Mouse (Mus musculus) forebrain, embryonic 13.5 days (tissue): ENCODE results near the gene Runx3. TPM values are rescaled to one million over a fixed set of nuclear protein-coding genes. Genes with fewer than 3 reads are reported as not detected.

Experiments used
- ATAC-seq: fragments of 200-750 bp; cut with Nextera tagmentation; 2 replicates; pipeline ENCODE4 v1.8.0; 2017
- H3K27ac ChIP-seq: fragments of 300-500 bp; sonication (generic); 2 replicates; pipeline ENCODE4 v1.5.1; 2015; ENCODE audit warnings: inconsistent platforms, mild to moderate bottlenecking, moderate library complexity
- H3K27me3 ChIP-seq: fragments of 300-500 bp; sonication (generic); 2 replicates; pipeline ENCODE4 v1.6.1; 2015; ENCODE audit warnings: mild to moderate bottlenecking, inconsistent platforms
- H3K36me3 ChIP-seq: fragments of 300-500 bp; sonication (generic); 2 replicates; pipeline ENCODE4 v1.6.1; 2015; ENCODE audit warnings: mild to moderate bottlenecking, inconsistent platforms; ENCODE audit not compliant: poor library complexity, severe bottlenecking
- H3K4me1 ChIP-seq: fragments of 300-500 bp; sonication (generic); 2 replicates; pipeline ENCODE4 v1.6.1; 2015; ENCODE audit warnings: inconsistent platforms
- H3K4me2 ChIP-seq: fragments of 300-500 bp; sonication (generic); 2 replicates; pipeline ENCODE4 v1.6.1; 2015; ENCODE audit warnings: inconsistent platforms, mild to moderate bottlenecking, moderate library complexity
- H3K4me3 ChIP-seq: fragments of 300-500 bp; sonication (generic); 2 replicates; pipeline ENCODE4 v1.5.1; 2015; ENCODE audit warnings: mild to moderate bottlenecking, inconsistent platforms
- H3K9ac ChIP-seq: fragments of 300-500 bp; sonication (generic); 2 replicates; pipeline ENCODE4 v1.6.1; 2015; ENCODE audit warnings: mild to moderate bottlenecking, inconsistent platforms
- H3K9me3 ChIP-seq: fragments of 300-500 bp; sonication (generic); replicated peaks from 2 replicates; pipeline ENCODE4 v1.6.1; 2016; ENCODE audit warnings: inconsistent platforms
- WGBS: fragments of 180-500 bp; shearing (Covaris S2); methylation state at CpG from one replicate; pipeline ENCODE4 v1.1.7; 2015; 5-methylcytosine and 5-hydroxymethylcytosine counted together
- polyA plus RNA-seq: library from polyadenylated mRNA; unstranded; fragments of >200 nt; fragmentation: Nextera tagmentation; extraction: Ambion mirVana; gene quantifications from 2 replicates; pipeline ENCODE4 v1.2.1, GENCODE M21; 2015

Runx3 gene
- polyA plus RNA-seq, 1 experiment from 2014 or later: not detected

DNA sequence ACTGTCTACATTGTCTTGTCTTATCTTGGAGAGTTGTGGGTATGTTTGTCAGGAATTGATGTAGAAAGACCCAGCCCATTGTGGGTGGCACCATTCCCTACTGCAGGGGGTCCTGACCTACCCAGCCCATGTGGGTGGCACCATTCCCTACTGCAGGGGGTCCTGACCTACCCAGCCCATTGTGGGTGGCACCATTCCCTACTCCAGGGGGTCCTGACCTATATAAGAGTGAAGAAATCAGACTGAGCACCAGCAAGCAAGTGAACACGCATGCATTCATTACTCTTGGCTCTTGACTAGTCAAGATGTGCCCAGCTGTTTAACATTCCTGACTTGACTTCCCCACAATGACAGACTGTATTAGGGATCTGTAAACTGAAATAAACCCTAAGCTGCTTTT is 69.9 kb downstream of the Runx3 start:
- no peak overlapping the region for H3K27ac ChIP-seq
- H3K36me3 ChIP-seq: no peaks in the 10 kb centered on the region
- H3K4me3 ChIP-seq: no peak overlapping the region
- H3K4me1 ChIP-seq: no peaks in the 10 kb centered on the region
- no peak for ATAC-seq
- no peak overlapping the region for H3K4me2 ChIP-seq
- 97% methylated on average over 1 of the region's 1 CpGs for WGBS
- H3K9me3 ChIP-seq: no peaks in the 10 kb centered on the region
- H3K9ac ChIP-seq: no peak overlapping the region
- no peaks in the 10 kb centered on the region; the same call in 1 of the 2 replicates for H3K27me3 ChIP-seq

DNA sequence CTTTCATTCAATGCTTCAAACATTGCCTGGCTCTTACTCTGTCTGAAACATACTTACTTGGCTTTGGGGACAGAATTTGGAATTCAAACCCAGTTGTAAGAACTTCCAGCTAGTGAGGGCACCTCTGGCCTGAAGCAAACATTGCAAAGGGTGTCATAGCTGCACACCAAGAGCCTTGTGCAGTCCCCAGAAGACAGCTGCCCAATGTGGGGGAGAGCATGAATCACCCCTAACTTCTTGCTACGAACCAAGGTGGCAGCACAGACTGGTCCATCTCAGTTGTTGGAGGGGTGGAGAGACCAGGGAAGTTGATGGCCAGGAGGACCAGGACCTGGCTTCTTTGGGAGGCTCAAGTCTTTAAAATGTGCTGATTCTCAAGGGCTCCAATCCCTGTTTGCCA is 70.7 kb downstream of the Runx3 start:
- 76% methylated on average over 1 of the region's 1 CpGs for WGBS
- no peaks in the 10 kb centered on the region for H3K36me3 ChIP-seq
- no peaks in the 10 kb centered on the region; the same call in 1 of the 2 replicates for H3K27me3 ChIP-seq
- no peaks in the 10 kb centered on the region for H3K4me1 ChIP-seq
- no peak overlapping the region for H3K27ac ChIP-seq
- no peak overlapping the region for H3K4me2 ChIP-seq
- H3K9ac ChIP-seq: no peak overlapping the region
- 0 out of 2 replicates have a peak, but pooled peaks cover 5% of the 10 kb centered on the region for H3K9me3 ChIP-seq
- ATAC-seq: no peak
- no peak overlapping the region for H3K4me3 ChIP-seq

GRCm38 (mm10) chr4:135191604-135192003 is 71.2 kb downstream of the Runx3 start:
- H3K36me3 ChIP-seq: no peaks in the 10 kb centered on the region
- ATAC-seq: no peak
- H3K4me3 ChIP-seq: no peak overlapping the region
- H3K9me3 ChIP-seq: 0 out of 2 replicates have a peak, but pooled peaks cover 5% of the 10 kb centered on the region
- 80% methylated on average over 11 of the region's 11 CpGs for WGBS
- no peaks in the 10 kb centered on the region for H3K4me1 ChIP-seq
- no peak overlapping the region for H3K9ac ChIP-seq
- H3K4me2 ChIP-seq: no peak overlapping the region
- H3K27ac ChIP-seq: no peak overlapping the region
- H3K27me3 ChIP-seq: no peaks in the 10 kb centered on the region; the same call in 1 of the 2 replicates

GRCm38 (mm10) chr4:135192841-135193240 is 72.4 kb downstream of the Runx3 start:
- WGBS: 84% methylated on average over 5 of the region's 5 CpGs
- Histone ChIP-seq H3K27ac (no peak overlapping the region), H3K4me2 (no peak overlapping the region), H3K27me3 (no peaks in the 10 kb centered on the region; the same call in 1 of the 2 replicates), H3K4me3 (no peak overlapping the region), H3K9ac (no peak overlapping the region), H3K9me3 (0 out of 2 replicates have a peak, but pooled peaks cover 5% of the 10 kb centered on the region), H3K36me3 (no peaks in the 10 kb centered on the region), H3K4me1 (no peaks in the 10 kb centered on the region)
- no peak for ATAC-seq

DNA sequence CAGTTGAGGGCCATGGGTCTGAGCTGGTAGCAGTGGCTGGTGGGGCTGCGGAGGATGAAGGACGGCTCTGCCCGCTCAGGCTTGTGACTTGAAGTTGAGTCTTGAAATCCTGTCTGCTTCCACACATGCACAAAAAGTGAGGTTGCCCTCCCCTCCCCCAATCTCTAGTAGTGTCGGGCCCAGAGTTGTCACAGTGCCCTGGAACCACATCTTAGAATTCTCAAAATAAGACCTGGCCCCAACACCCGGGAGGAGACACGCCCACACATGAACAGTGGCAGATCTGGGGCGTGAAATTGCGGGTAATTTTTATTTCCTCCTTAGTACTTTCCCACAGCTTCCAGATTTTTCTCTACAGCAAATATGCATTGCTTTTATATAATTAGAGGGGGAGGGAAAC is 77.4 kb downstream of the Runx3 start:
- no peaks in the 10 kb centered on the region; the same call in 1 of the 2 replicates for H3K27me3 ChIP-seq
- H3K27ac ChIP-seq: no peak overlapping the region
- H3K4me2 ChIP-seq: no peak overlapping the region
- no peak for ATAC-seq
- 0 out of 2 replicates have a peak, but pooled peaks cover 5% of the 10 kb centered on the region for H3K9me3 ChIP-seq
- H3K9ac ChIP-seq: no peak overlapping the region
- 86% methylated on average over 8 of the region's 8 CpGs for WGBS
- no peaks in the 10 kb centered on the region for H3K4me1 ChIP-seq
- H3K36me3 ChIP-seq: no peaks in the 10 kb centered on the region
- H3K4me3 ChIP-seq: no peak overlapping the region

DNA sequence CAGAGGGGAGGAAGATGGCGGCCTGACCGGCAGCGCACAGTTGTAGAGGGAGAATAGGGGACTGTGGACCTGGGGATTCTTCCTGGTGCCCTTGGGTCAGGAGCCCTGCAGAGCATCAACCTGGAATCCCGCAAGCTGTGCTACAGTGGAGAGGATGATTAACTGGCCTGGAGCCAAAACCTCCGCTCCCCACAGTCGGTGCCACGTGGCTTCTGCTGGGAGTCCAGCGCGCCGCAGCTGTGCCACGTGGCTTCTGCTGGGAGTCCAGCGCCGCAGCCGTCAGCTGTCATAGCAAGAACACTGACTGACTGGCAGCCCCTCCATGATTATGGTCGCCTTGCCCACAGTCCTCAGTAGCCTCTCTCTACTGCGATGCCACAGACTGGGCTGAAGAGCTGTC is 81.3 kb downstream of the Runx3 start:
- H3K36me3 ChIP-seq: no peaks in the 10 kb centered on the region
- no peak overlapping the region for H3K27ac ChIP-seq
- no peak for ATAC-seq
- no peak overlapping the region for H3K9ac ChIP-seq
- WGBS: 80% methylated on average over 16 of the region's 16 CpGs
- H3K4me1 ChIP-seq: peaks cover 13% of the 10 kb centered on the region
- no peaks in the 10 kb centered on the region for H3K9me3 ChIP-seq
- H3K27me3 ChIP-seq: peaks cover 29% of the 10 kb centered on the region
- no peak overlapping the region for H3K4me3 ChIP-seq
- H3K4me2 ChIP-seq: no peak overlapping the region

DNA sequence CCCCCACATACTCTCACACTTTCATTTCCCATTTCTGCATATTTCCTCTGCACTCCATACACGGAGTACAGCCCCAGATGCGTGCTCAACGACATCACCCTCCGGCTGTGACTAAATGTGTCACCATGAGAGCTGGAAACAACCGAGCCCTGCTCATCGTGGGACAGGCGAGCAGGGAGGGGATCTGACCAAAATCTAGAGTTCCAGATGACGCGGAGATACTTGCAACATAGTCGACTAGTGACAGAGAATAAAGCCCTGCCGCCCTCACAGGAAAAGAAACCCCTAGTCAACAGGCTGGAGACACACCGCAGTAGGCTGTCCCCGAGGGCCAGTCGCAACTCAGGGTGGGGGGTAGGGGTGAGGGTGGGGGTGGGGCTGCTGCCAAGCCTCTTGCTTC is 82.8 kb downstream of the Runx3 start:
- H3K4me2 ChIP-seq: peak overlapping the region; percentile 49
- no peaks in the 10 kb centered on the region for H3K36me3 ChIP-seq
- no peak overlapping the region for H3K9ac ChIP-seq
- peaks cover 32% of the 10 kb centered on the region for H3K27me3 ChIP-seq
- H3K9me3 ChIP-seq: no peaks in the 10 kb centered on the region
- no peak overlapping the region for H3K27ac ChIP-seq
- peak overlapping the region; percentile 22 for H3K4me3 ChIP-seq
- no peak for ATAC-seq
- H3K4me1 ChIP-seq: peaks cover 13% of the 10 kb centered on the region
- 13% methylated on average over 14 of the region's 14 CpGs for WGBS

DNA sequence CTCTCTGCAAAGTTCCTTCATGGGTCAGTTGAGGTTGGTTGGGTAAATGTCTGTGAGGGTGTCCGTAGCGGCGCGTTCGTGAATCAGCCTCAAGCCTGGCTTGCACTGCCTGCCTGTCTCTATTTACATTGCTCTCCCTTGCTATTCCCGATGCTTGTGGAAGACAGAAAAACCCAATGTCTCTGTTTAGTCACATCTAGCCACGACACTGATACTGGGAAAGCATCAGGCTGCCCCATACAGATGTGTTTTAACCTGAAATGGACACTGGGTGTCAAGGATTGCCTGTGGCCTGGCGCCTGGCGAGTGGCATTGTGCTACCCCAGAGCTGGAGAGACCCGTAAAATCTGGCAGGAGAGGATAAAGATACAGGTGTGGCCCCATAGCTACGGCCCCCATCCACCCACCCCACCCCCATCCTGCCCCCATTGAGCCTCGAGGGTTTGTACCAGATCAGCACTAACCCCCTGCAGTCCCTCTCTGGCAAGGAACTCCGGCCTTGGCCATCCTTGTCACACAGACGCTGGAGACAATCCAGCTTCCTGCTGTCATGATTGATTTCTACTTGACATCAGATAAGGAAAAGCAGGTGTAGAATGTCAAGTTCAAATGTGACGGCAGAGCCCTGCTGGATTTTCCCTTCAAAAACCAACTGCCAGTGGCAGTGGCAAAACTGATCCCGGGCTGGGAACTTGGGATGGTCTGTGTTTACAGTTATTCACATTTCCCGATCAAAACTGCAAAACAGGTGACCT is 83.5 kb downstream of the Runx3 start:
- peak overlapping the region; percentile 22 for H3K4me3 ChIP-seq
- no peak for ATAC-seq

DNA sequence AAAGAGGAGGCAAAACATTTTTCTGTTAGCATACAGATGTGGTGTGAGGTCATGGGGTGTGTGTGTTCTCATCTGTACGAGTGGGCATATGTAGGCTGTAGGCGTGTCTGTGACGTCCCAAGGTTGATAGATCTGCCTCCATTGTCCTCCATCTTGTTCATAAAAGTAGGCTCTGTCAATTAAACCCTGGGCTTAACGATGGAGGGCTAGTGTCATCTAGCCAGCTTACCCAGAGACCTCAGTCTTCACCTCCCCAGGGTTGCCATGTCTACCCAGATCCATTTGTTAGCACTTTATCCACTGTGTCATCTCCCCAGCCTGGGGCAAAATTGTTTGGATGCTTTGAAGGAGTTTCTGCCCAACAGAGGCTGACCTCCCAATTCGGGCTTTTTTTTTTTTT is 84.2 kb downstream of the Runx3 start:
- 60% methylated on average over 5 of the region's 5 CpGs for WGBS
- Histone ChIP-seq H3K4me2 (no peak overlapping the region), H3K4me3 (no peak overlapping the region), H3K27ac (no peak overlapping the region), H3K9me3 (no peaks in the 10 kb centered on the region), H3K4me1 (peaks cover 13% of the 10 kb centered on the region), H3K36me3 (no peaks in the 10 kb centered on the region), H3K9ac (no peak overlapping the region), H3K27me3 (peaks cover 32% of the 10 kb centered on the region)
- no peak for ATAC-seq

More for the DNA sequence above, 83.5 kb downstream of the Runx3 start:
- Histone ChIP-seq H3K36me3 (no peaks in the 10 kb centered on the region), H3K9ac (no peak overlapping the region), H3K9me3 (no peaks in the 10 kb centered on the region), H3K4me2 (peak overlapping the region; percentile 49), H3K27ac (no peak overlapping the region), H3K27me3 (peaks cover 32% of the 10 kb centered on the region), H3K4me1 (peaks cover 13% of the 10 kb centered on the region)
- WGBS: 24% methylated on average over 17 of the region's 17 CpGs

GRCm38 (mm10) chr4:135205254-135205653 is 84.8 kb downstream of the Runx3 start:
- Histone ChIP-seq H3K4me2 (no peak overlapping the region), H3K27ac (no peak overlapping the region), H3K36me3 (peaks cover 2% of the 10 kb centered on the region; the same call in 1 of the 2 replicates), H3K9me3 (no peaks in the 10 kb centered on the region), H3K4me1 (peaks cover 13% of the 10 kb centered on the region), H3K4me3 (no peak overlapping the region), H3K27me3 (peaks cover 32% of the 10 kb centered on the region), H3K9ac (no peak overlapping the region)
- ATAC-seq: no peak
- 7% methylated on average over 5 of the region's 5 CpGs for WGBS

GRCm38 (mm10) chr4:135205711-135206600 is 85.5 kb downstream of the Runx3 start:
- H3K27me3 ChIP-seq: peaks cover 32% of the 10 kb centered on the region
- peaks cover 10% of the 10 kb centered on the region for H3K36me3 ChIP-seq
- peak overlapping the region; percentile 81 for H3K4me2 ChIP-seq
- H3K27ac ChIP-seq: no peak overlapping the region
- peaks cover 13% of the 10 kb centered on the region for H3K4me1 ChIP-seq
- ATAC-seq: peak; percentile 66; the same call in 1 of the 2 replicates
- no peaks in the 10 kb centered on the region for H3K9me3 ChIP-seq
- H3K4me3 ChIP-seq: peak overlapping the region; percentile 39
- 2% methylated on average over 39 of the region's 47 CpGs for WGBS
- peak overlapping the region; percentile 57 for H3K9ac ChIP-seq

- no peak overlapping the region for H3K9ac ChIP-seq
- H3K4me1 ChIP-seq: peaks cover 8% of the 10 kb centered on the region
- peaks cover 30% of the 10 kb centered on the region for H3K36me3 ChIP-seq
- H3K27me3 ChIP-seq: peaks cover 16% of the 10 kb centered on the region
- ATAC-seq: no peak
- H3K27ac ChIP-seq: no peak overlapping the region
- no peak overlapping the region for H3K4me2 ChIP-seq
- no peak overlapping the region for H3K4me3 ChIP-seq
- 63% methylated on average over 2 of the region's 2 CpGs for WGBS
- no peaks in the 10 kb centered on the region for H3K9me3 ChIP-seq
Observed at GRCm38 (mm10) chr4:135209846-135210245, 89.4 kb downstream of the Runx3 start.
